27 mouse cellular contexts compared by ENCODE assay signal in genomic region chr2:181115367-181115766, GRCm38 (mm10). TPM values are rescaled to one million over a fixed set of nuclear protein-coding genes. Genes with fewer than 3 reads are reported as not detected.
DNase-seq lines count a peak whose midpoint lies in the region; ATAC-seq and TF ChIP-seq lines count a peak whose summit lies in the region.
"Had no signal": no experiment of that assay in that cellular context is flagged by ENCODE, and none has a peak within 500 bp of the region (broad histone marks: within the 10 kb centered on the region; RNA-seq: fewer than 3 reads in every experiment).

No protein-coding gene starts in this region.

- no peak for DNase-seq in layer of hippocampus, adult 2 months (ENCODE audit: low spot score in 2 of 2)
- DNase-seq in layer of hippocampus, adult 18-20 months (ENCODE audit: low spot score in 2 of 2): no peak
- no peak for DNase-seq in midbrain, embryonic 10.5 days (ENCODE audit: low spot score)
- DNase-seq in liver, embryonic 13.5 days: no peak
- DNase-seq: adrenal gland, adult 2 months; cerebellum, adult 2 months; cerebellum, postnatal 25 days; gastrocnemius, postnatal 10 days; heart, postnatal 4 days; kidney, adult 9 months; kidney, postnatal 14 days; right cerebral cortex, postnatal 14 days; spleen, adult 18-20 months; thymus, postnatal 25 days had no signal

- ATAC-seq in midbrain, embryonic 15.5 days (replicated peaks): no peak
- ATAC-seq in liver, embryonic 13.5 days (ENCODE audit: low read depth): peak; percentile 80
- ATAC-seq in frontal cortex, adult (ENCODE audit: low TSS enrichment): no peak
- ATAC-seq: forebrain, embryonic 15.5 days; hindbrain, embryonic 16.5 days; intestine, embryonic 15.5 days; Patski had no signal

- 0 out of 2 replicates have a peak, but pooled peaks cover 2% of the 10 kb centered on the region for H3K36me3 ChIP-seq in midbrain, embryonic 15.5 days (replicated peaks)
- H3K36me3 ChIP-seq in midbrain, embryonic 10.5 days: no peaks in the 10 kb centered on the region
- H3K36me3 ChIP-seq in liver, embryonic 13.5 days: no peaks in the 10 kb centered on the region
- H3K36me3 ChIP-seq: embryonic facial prominence, embryonic 12.5 days; heart, embryonic 10.5 days; intestine, embryonic 15.5 days; lung, embryonic 15.5 days; midbrain, embryonic 12.5 days had no signal

- no peaks in the 10 kb centered on the region for H3K27me3 ChIP-seq in midbrain, embryonic 15.5 days (replicated peaks)
- H3K27me3 ChIP-seq in midbrain, embryonic 10.5 days (ENCODE audit: low read depth, poor library complexity, severe bottlenecking): peaks cover 3% of the 10 kb centered on the region
- H3K27me3 ChIP-seq in liver, embryonic 13.5 days: peaks cover 8% of the 10 kb centered on the region; the same call in 1 of the 2 replicates
- H3K27me3 ChIP-seq: forebrain, embryonic 15.5 days; lung, embryonic 15.5 days had no signal

- H3K9me3 ChIP-seq in midbrain, embryonic 15.5 days: no peaks in the 10 kb centered on the region
- H3K9me3 ChIP-seq in midbrain, embryonic 10.5 days (replicated peaks): no peaks in the 10 kb centered on the region
- H3K9me3 ChIP-seq in liver, embryonic 13.5 days (replicated peaks): no peaks in the 10 kb centered on the region
- H3K9me3 ChIP-seq: embryonic facial prominence, embryonic 12.5 days; forebrain, embryonic 15.5 days; heart, embryonic 10.5 days; intestine, embryonic 15.5 days; lung, embryonic 15.5 days; midbrain, embryonic 12.5 days had no signal

- WGBS in midbrain, embryonic 15.5 days: 79% methylated on average over 3 of the region's 3 CpGs
- WGBS in midbrain, embryonic 10.5 days: 90% methylated on average over 3 of the region's 3 CpGs
- 39% methylated on average over 3 of the region's 3 CpGs for WGBS in liver, embryonic 13.5 days (ENCODE audit: insufficient replicate concordance)
- 49% methylated on average over 3 of the region's 3 CpGs for WGBS in olfactory bulb, adult 2 months

- TF ChIP-seq POLR2A in olfactory bulb, adult 2 months (IDR thresholded peaks at IDR 0.05; ENCODE audit: insufficient read depth, low read depth, low read length): no peak

- H3K27ac ChIP-seq in layer of hippocampus, adult 2 months: peak overlapping the region; percentile 75; the same call in 1 of the 2 replicates
- H3K27ac ChIP-seq in midbrain, embryonic 15.5 days: peak overlapping the region; percentile 49
- H3K27ac ChIP-seq in midbrain, embryonic 10.5 days (replicated peaks): no peak overlapping the region
- H3K27ac ChIP-seq in liver, embryonic 13.5 days: no peak overlapping the region
- H3K27ac ChIP-seq in olfactory bulb, adult 2 months (ENCODE audit: insufficient read depth, low read depth, low read length): peak overlapping the region; percentile 94
- H3K27ac ChIP-seq: embryonic facial prominence, embryonic 12.5 days; heart, embryonic 10.5 days; intestine, embryonic 15.5 days; lung, embryonic 15.5 days; macrophage had no signal

- TF ChIP-seq CTCF in layer of hippocampus, adult 2 months (conservative IDR thresholded peaks at IDR 0.05): no peak
- TF ChIP-seq CTCF in olfactory bulb, adult 2 months (IDR thresholded peaks at IDR 0.05; ENCODE audit: insufficient read depth, low read depth, low read length): no peak

- no peak overlapping the region for H3K4me2 ChIP-seq in midbrain, embryonic 15.5 days
- no peak overlapping the region for H3K4me2 ChIP-seq in liver, embryonic 13.5 days
- H3K4me2 ChIP-seq: embryonic facial prominence, embryonic 12.5 days; forebrain, embryonic 15.5 days; intestine, embryonic 15.5 days; lung, embryonic 15.5 days; midbrain, embryonic 12.5 days had no signal

- H3K4me3 ChIP-seq in layer of hippocampus, adult 2 months: no peak overlapping the region
- H3K4me3 ChIP-seq in midbrain, embryonic 15.5 days: no peak overlapping the region
- H3K4me3 ChIP-seq in midbrain, embryonic 10.5 days: no peak overlapping the region
- no peak overlapping the region for H3K4me3 ChIP-seq in liver, embryonic 13.5 days (replicated peaks)
- H3K4me3 ChIP-seq in olfactory bulb, adult 2 months (ENCODE audit: insufficient read depth, low read depth, low read length): no peak overlapping the region
- H3K4me3 ChIP-seq: embryonic facial prominence, embryonic 12.5 days; forebrain, embryonic 15.5 days; heart, embryonic 10.5 days; intestine, embryonic 15.5 days; lung, embryonic 15.5 days; midbrain, embryonic 12.5 days had no signal

- no peak overlapping the region for H3K9ac ChIP-seq in midbrain, embryonic 15.5 days
- no peak overlapping the region for H3K9ac ChIP-seq in liver, embryonic 13.5 days
- H3K9ac ChIP-seq: embryonic facial prominence, embryonic 12.5 days; forebrain, embryonic 15.5 days; intestine, embryonic 15.5 days; lung, embryonic 15.5 days; midbrain, embryonic 12.5 days had no signal

- peaks cover 64% of the 10 kb centered on the region for H3K4me1 ChIP-seq in midbrain, embryonic 15.5 days
- H3K4me1 ChIP-seq in midbrain, embryonic 10.5 days: peaks cover 40% of the 10 kb centered on the region
- H3K4me1 ChIP-seq in liver, embryonic 13.5 days (replicated peaks): 0 out of 2 replicates have a peak, but pooled peaks cover 4% of the 10 kb centered on the region
- H3K4me1 ChIP-seq in olfactory bulb, adult 2 months (ENCODE audit: control insufficient read depth, insufficient read depth, low read length): peaks cover 63% of the 10 kb centered on the region
- H3K4me1 ChIP-seq: embryonic facial prominence, embryonic 12.5 days; heart, embryonic 10.5 days; intestine, embryonic 15.5 days; lung, embryonic 15.5 days had no signal

RNA-seq across cellular contexts. Expression of gene Kcnq2, which starts 19.7 kb away (rescaled TPM):
- 100 to 1,000 TPM; 327 to 335 TPM for total RNA-seq in layer of hippocampus, adult 2 months (2021)
- total RNA-seq in layer of hippocampus, adult 18-20 months (2021): 100 to 1,000 TPM; 324 to 327 TPM
- 54.0 and 62.5 TPM in 2 replicates for polyA plus RNA-seq in midbrain, embryonic 15.5 days (2015; fragmentation: Nextera tagmentation; extraction: Ambion mirVana)
- polyA plus RNA-seq in midbrain, embryonic 10.5 days (2016; fragmentation: Nextera tagmentation; extraction: Ambion mirVana): 3.5 and 9.7 TPM in 2 replicates
- 0.16 and 0.20 TPM in 2 replicates for polyA plus RNA-seq in liver, embryonic 13.5 days (2015; fragmentation: Nextera tagmentation; extraction: Ambion mirVana)
- 209 TPM in 1 of 2 replicates, not detected in the other for polyA plus RNA-seq in olfactory bulb, adult 2 months (2012; ENCODE audit: insufficient read depth, insufficient read length, low replicate concordance, missing spikeins)
- total RNA-seq: granulocyte monocyte progenitor cell, adult 5-6 weeks had no signal
- polyA plus RNA-seq: macrophage had no signal

RNA-seq across cellular contexts. Expression of gene Eef1a2, which starts 41.4 kb away (rescaled TPM):
- total RNA-seq in layer of hippocampus, adult 2 months (2021): 1,000 to 10,000 TPM; 1,145 to 1,175 TPM
- total RNA-seq in layer of hippocampus, adult 18-20 months (2021): 1,000 to 10,000 TPM; 1,191 to 1,260 TPM
- 11.5 and 12.1 TPM in 2 replicates for polyA plus RNA-seq in midbrain, embryonic 15.5 days (2015; fragmentation: Nextera tagmentation; extraction: Ambion mirVana)
- 0.29 TPM in 1 of 2 replicates, not detected in the other for polyA plus RNA-seq in midbrain, embryonic 10.5 days (2016; fragmentation: Nextera tagmentation; extraction: Ambion mirVana)
- polyA plus RNA-seq in liver, embryonic 13.5 days (2015; fragmentation: Nextera tagmentation; extraction: Ambion mirVana): not detected in 2 replicates
- polyA plus RNA-seq in olfactory bulb, adult 2 months (2012; ENCODE audit: insufficient read depth, insufficient read length, low replicate concordance, missing spikeins): 147 TPM in 1 of 2 replicates, not detected in the other
- total RNA-seq: granulocyte monocyte progenitor cell, adult 5-6 weeks had no signal
- polyA plus RNA-seq: Patski had no signal

Comparison
In these comparisons a context has a peak if more than half of its experiments do, and no peak if none do; other contexts are left out.
1. H3K27ac ChIP-seq: peak in layer of hippocampus, adult 2 months (single experiment), midbrain, embryonic 15.5 days (single experiment) and olfactory bulb, adult 2 months (single experiment); none in midbrain, embryonic 10.5 days (single experiment) and liver, embryonic 13.5 days (single experiment).